Mouse (Mus musculus) embryonic fibroblast, embryonic 13.5 days (primary cell): ENCODE data around the gene Sh3rf1.

Experiments
- CTCF ChIP-seq: IDR thresholded peaks from 2 replicates; pipeline ENCODE4 v1.5.1; 2011; ENCODE audit warnings: mild to moderate bottlenecking, control low read depth, low read length, moderate library complexity, borderline replicate concordance; ENCODE audit not compliant: insufficient read depth
- POLR2A ChIP-seq: IDR thresholded peaks from 2 replicates; pipeline ENCODE4 v1.6.1; 2011; ENCODE audit warnings: low read depth, mild to moderate bottlenecking, control low read depth, low read length, moderate library complexity

DNA sequence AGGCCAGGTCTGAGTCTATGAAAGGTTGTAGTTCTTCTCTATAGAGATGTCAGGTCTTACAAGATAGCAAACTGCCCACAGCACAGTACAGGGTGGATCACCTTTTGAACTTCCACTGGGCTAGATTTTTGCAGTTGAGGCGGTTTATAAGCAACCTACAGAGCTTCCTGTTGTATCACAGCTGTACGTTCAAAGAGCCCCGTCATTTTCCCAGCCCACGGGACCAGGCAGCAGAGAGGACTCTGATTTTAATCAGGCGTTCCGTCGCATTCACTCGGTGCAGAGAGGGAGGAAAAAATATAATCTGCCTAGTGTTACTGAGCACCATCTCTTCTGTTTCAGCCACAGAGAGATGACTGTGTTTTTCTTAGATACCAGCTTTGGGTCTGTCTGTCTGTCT, 135.3 kb downstream of the Sh3rf1 start:
- TF ChIP-seq CTCF (no peak), POLR2A (no peak)
